Mouse (Mus musculus) embryonic fibroblast, embryonic 13.5 days (primary cell): Measurements from ENCODE around the gene Cpne9.
A peak's percentile ranks its signal among the peaks of the same experiment; 100 is the strongest.

ENCODE experiments used
- CTCF ChIP-seq: IDR thresholded peaks from 2 replicates; pipeline ENCODE4 v1.5.1; 2011; ENCODE audit warnings: mild to moderate bottlenecking, control low read depth, low read length, moderate library complexity, borderline replicate concordance; ENCODE audit not compliant: insufficient read depth
- POLR2A ChIP-seq: IDR thresholded peaks from 2 replicates; pipeline ENCODE4 v1.6.1; 2011; ENCODE audit warnings: low read depth, mild to moderate bottlenecking, control low read depth, low read length, moderate library complexity

DNA sequence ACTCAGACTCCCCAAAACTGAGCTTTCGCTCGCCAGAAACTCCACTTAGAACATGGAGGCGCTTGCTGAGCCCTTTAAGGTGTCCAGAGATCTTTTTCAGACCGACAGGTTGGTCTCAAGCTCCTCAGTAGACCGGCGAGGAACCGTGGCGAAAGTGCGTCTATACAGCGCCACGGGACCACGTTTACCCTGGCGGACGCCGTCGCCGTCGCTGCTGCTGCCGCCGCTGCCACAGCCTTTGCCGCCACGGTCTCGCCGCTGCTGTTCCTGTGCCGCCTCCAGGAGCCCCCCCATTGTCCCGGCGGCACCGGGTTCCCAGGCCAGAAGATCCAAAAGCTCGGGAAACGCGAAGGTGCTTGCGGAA, 24.9 kb downstream of the Cpne9 start, which contains the start of gene Brpf1:
- no peak for TF ChIP-seq CTCF
- TF ChIP-seq POLR2A = peak; percentile 62
